Mouse (Mus musculus) brain, embryonic 14.5 days (tissue): Measurements from ENCODE around the gene Kif5a.

Experiments
- CTCF ChIP-seq: fragments of 200-500 bp; IDR thresholded peaks from 2 replicates; pipeline ENCODE4 v1.5.1; 2012; ENCODE audit warnings: inconsistent platforms, mild to moderate bottlenecking, moderate library complexity, borderline replicate concordance; ENCODE audit not compliant: insufficient read depth, insufficient read length; ENCODE audit errors: extremely low read depth
- POLR2A ChIP-seq: fragments of 200-500 bp; IDR thresholded peaks from 2 replicates; pipeline ENCODE4 v1.6.1; 2012; ENCODE audit warnings: mild to moderate bottlenecking, inconsistent platforms, borderline replicate concordance; ENCODE audit not compliant: poor library complexity, insufficient read depth, insufficient read length, severe bottlenecking; ENCODE audit errors: extremely low read depth

GRCm38 (mm10) chr10:127286730-127287129 lies 23.6 kb upstream of the Kif5a start:
- TF ChIP-seq CTCF, result no peak
- no peak for TF ChIP-seq POLR2A
